Mouse (Mus musculus) B cell, adult 2 months (primary cell): ENCODE measurements around the gene Dhrs11.

ENCODE experiments used
- DNase-seq, 2 experiments: peaks; one replicate each; pipeline ENCODE4 v3.0.0; 2022

Dhrs11 gene

GRCm38 (mm10) chr11:84822487-84822886, 6.3 kb downstream of the Dhrs11 start:
- DNase-seq, result no peak

GRCm38 (mm10) chr11:84821131-84821770, 7.5 kb downstream of the Dhrs11 start:
- no peak for DNase-seq

- peak; percentile 98 to 99 for DNase-seq
These were observed 9.7 kb downstream of the Dhrs11 start, which contains the start of gene Mrm1 for GRCm38 (mm10) chr11:84818961-84819692. Gene Mrm1, minus strand, starts transcription at chr11:84819515.

GRCm38 (mm10) chr11:84818085-84818960, 10.5 kb downstream of the Dhrs11 start:
- peak; percentile 84 to 86 for DNase-seq

GRCm38 (mm10) chr11:84817362-84817761, 11.4 kb downstream of the Dhrs11 start:
- peak; percentile 23 to 36 for DNase-seq

DNA sequence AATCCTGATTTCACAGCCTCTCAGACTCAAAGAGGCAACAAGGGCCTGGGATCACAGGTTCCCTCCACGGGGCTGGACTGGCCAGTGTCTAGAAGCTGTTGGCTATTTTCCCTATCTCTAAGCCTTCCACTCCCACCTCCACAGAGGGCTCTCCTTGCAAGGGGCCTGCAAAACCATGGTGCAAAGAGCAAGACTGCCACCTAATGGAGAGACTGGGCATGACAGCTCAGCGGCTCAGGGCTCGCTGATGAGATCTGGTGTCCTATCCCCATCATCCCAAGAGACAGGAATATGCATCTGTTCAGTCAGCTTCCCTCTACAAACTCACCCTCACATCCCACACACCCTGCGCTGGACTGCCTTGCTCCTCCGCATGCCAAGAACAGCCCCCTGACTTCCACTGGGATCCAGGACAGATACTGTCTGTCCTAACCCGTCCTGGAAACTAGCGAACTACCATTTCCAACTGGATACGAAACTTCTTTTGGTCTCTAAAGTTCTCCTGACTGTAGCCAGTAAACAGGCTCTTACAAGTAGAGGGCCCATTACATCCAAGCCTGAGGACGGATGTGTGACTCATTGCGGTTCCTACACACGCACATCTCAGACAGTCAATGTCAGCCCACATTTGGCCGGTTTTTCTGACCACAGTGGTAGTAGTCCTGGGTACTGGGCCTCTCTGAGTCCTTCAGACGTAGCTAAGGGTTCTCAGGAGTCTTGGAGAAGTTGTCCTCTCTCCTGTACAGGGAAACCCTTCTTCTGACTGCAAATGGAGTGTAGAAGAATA, 14.9 kb downstream of the Dhrs11 start:
- DNase-seq, result peak; percentile 82 to 83

DNA sequence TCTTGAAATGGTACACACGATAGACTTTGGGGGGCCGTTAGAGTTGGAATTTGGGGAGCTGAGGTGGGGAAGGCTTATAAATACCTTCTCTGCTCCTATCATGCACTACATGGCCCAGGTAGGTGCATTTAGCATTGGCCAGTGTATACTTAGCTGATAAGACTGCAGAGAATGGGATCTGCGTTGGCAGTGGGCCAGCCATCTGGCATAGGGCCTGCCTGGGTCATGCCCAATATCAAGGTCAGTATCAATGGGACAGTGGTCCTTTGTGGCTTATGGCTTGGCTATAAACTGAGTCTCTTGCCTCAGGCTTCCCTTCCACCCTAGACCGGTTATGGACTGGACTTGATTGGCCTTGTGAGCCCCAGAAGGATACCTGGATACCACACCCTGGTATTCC, 24.4 kb downstream of the Dhrs11 start:
- DNase-seq, result no peak

- peak; percentile 81 for DNase-seq
These were observed 31.0 kb downstream of the Dhrs11 start for GRCm38 (mm10) chr11:84797627-84798353.

GRCm38 (mm10) chr11:84797026-84797425, 31.8 kb downstream of the Dhrs11 start:
- no peak for DNase-seq

- DNase-seq, result peak; percentile 54 to 58
These were observed 34.2 kb downstream of the Dhrs11 start for GRCm38 (mm10) chr11:84794496-84795113.

DNA sequence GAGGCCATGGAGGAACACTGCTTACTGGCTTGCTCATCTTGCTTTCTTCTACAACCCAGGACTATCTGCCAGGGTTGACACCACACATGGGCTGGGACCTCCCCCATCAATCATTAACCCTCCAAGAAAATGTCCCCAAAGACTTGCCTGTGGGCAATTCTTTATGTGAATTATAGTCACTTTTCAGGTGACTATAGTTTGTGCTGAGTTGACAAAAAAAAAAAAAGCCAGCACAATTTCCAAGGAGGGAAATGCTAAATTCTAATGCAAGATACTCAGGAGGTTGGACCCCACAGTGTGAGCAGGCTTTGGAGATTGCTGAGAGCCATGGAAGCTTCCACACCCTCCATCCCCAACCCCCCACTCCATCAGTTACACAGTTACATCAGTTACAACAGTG, 35.2 kb downstream of the Dhrs11 start:
- DNase-seq, result no peak

DNA sequence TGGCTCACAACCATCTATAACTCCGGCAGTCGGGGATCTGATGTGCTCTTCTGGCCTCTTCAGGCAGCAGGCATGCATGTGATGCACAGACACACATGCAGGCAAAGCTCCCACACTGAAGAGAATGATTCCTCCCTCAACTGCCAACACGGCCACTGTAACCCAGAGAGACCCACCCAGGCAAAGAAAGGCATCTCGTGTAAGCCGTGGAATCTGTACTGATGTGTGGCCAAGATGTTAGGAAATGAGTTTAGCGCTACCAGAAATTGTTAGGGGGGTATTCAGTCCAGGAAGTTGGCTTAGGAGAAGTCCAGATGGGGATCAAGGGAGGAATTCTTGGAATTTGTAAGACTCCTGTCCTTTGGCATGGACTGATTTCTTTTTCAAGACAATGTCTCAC, 38.4 kb downstream of the Dhrs11 start:
- DNase-seq, result no peak

GRCm38 (mm10) chr11:84780143-84780870, 48.5 kb downstream of the Dhrs11 start:
- no peak for DNase-seq

- no peak for DNase-seq
These were observed 53.2 kb downstream of the Dhrs11 start for GRCm38 (mm10) chr11:84775560-84775959.

- no peak for DNase-seq
These were observed 53.8 kb downstream of the Dhrs11 start for GRCm38 (mm10) chr11:84774870-84775514.
